Mouse (Mus musculus) heart, postnatal 0 days (tissue): ENCODE results near the gene Erbb2.

Experiments
- CTCF ChIP-seq: IDR thresholded peaks from 2 replicates; pipeline ENCODE4 v1.5.1; 2016; ENCODE audit warnings: antibody characterized with exemption, control low read depth, low read depth
- EP300 ChIP-seq: IDR thresholded peaks from 2 replicates; pipeline ENCODE4 v1.6.1; 2016; ENCODE audit warnings: antibody characterized with exemption, low read depth

GRCm38 (mm10) chr11:98390141-98390540, 22.1 kb upstream of the Erbb2 start:
- TF ChIP-seq CTCF (no peak), EP300 (no peak)
